Mouse (Mus musculus): ENCODE results near the gene Fam184a. TPM values are rescaled to one million over a fixed set of nuclear protein-coding genes. Genes with fewer than 3 reads are reported as not detected.
A peak's percentile ranks its signal among the peaks of the same experiment; 100 is the strongest.
"Not testable (repeated sequence)": the region's sequence is repeated elsewhere in the genome, so short reads cannot be mapped to it uniquely, and the experiment has no call there.

Fam184a gene
- polyA plus RNA-seq, 1 experiment = 17.6 TPM

- TF ChIP-seq POLR2A (IDR thresholded peaks at IDR 0.05; ENCODE audit: borderline replicate concordance, extremely low read depth, insufficient read depth, insufficient read length, poor library complexity, severe bottlenecking) (no peak), CTCF (IDR thresholded peaks at IDR 0.05; ENCODE audit: borderline replicate concordance, extremely low read depth, insufficient read depth, insufficient read length) (no peak)
These were observed 116.8 kb downstream of the Fam184a start for GRCm38 (mm10) chr10:53634160-53634559.

GRCm38 (mm10) chr10:53630339-53630738 lies 120.6 kb downstream of the Fam184a start, which contains the start of gene Mcm9:
Mcm9 (minus strand) TSS chr10:53630439.
- not testable (repeated sequence) for DNase-seq (ENCODE audit: low read depth)

More at GRCm38 (mm10) chr10:53634160-53634559, 116.8 kb downstream of the Fam184a start:
- DNase-seq (ENCODE audit: low read depth) = no peak

- TF ChIP-seq POLR2A (IDR thresholded peaks at IDR 0.05; ENCODE audit: borderline replicate concordance, extremely low read depth, insufficient read depth, insufficient read length, poor library complexity, severe bottlenecking) (peak; percentile 41; the same call in 1 of the 2 replicates), CTCF (IDR thresholded peaks at IDR 0.05; ENCODE audit: borderline replicate concordance, extremely low read depth, insufficient read depth, insufficient read length) (no peak)
These were observed 121.0 kb downstream of the Fam184a start for GRCm38 (mm10) chr10:53629918-53630250.

GRCm38 (mm10) chr10:53629247-53629917 lies 121.5 kb downstream of the Fam184a start:
- TF ChIP-seq CTCF (IDR thresholded peaks at IDR 0.05; ENCODE audit: borderline replicate concordance, extremely low read depth, insufficient read depth, insufficient read length) (peak; percentile 12; the same call in 1 of the 2 replicates), POLR2A (IDR thresholded peaks at IDR 0.05; ENCODE audit: borderline replicate concordance, extremely low read depth, insufficient read depth, insufficient read length, poor library complexity, severe bottlenecking) (peak; percentile 64; the same call in 1 of the 2 replicates)
- DNase-seq (ENCODE audit: low read depth) = peak; percentile 95

More at GRCm38 (mm10) chr10:53629918-53630250, 121.0 kb downstream of the Fam184a start:
- peak; percentile 99 for DNase-seq (ENCODE audit: low read depth)

GRCm38 (mm10) chr10:53615850-53616616 lies 134.9 kb downstream of the Fam184a start:
- DNase-seq (ENCODE audit: low read depth) = no peak
- TF ChIP-seq POLR2A (IDR thresholded peaks at IDR 0.05; ENCODE audit: borderline replicate concordance, extremely low read depth, insufficient read depth, insufficient read length, poor library complexity, severe bottlenecking) (no peak), CTCF (IDR thresholded peaks at IDR 0.05; ENCODE audit: borderline replicate concordance, extremely low read depth, insufficient read depth, insufficient read length) (no peak)

- DNase-seq (ENCODE audit: low read depth) = no peak
These were observed 137.0 kb downstream of the Fam184a start for GRCm38 (mm10) chr10:53613955-53614354.

GRCm38 (mm10) chr10:53612172-53612571 lies 138.8 kb downstream of the Fam184a start:
- DNase-seq (ENCODE audit: low read depth) = peak; percentile 89
- no peak for TF ChIP-seq CTCF (IDR thresholded peaks at IDR 0.05; ENCODE audit: borderline replicate concordance, extremely low read depth, insufficient read depth, insufficient read length)
- no peak for TF ChIP-seq POLR2A (IDR thresholded peaks at IDR 0.05; ENCODE audit: borderline replicate concordance, extremely low read depth, insufficient read depth, insufficient read length, poor library complexity, severe bottlenecking)

More at GRCm38 (mm10) chr10:53613955-53614354, 137.0 kb downstream of the Fam184a start:
- TF ChIP-seq POLR2A (IDR thresholded peaks at IDR 0.05; ENCODE audit: borderline replicate concordance, extremely low read depth, insufficient read depth, insufficient read length, poor library complexity, severe bottlenecking) = no peak
- no peak for TF ChIP-seq CTCF (IDR thresholded peaks at IDR 0.05; ENCODE audit: borderline replicate concordance, extremely low read depth, insufficient read depth, insufficient read length)

- no peak for DNase-seq (ENCODE audit: low read depth)
- TF ChIP-seq CTCF (IDR thresholded peaks at IDR 0.05; ENCODE audit: borderline replicate concordance, extremely low read depth, insufficient read depth, insufficient read length) (no peak), POLR2A (IDR thresholded peaks at IDR 0.05; ENCODE audit: borderline replicate concordance, extremely low read depth, insufficient read depth, insufficient read length, poor library complexity, severe bottlenecking) (no peak)
These were observed 142.6 kb downstream of the Fam184a start for GRCm38 (mm10) chr10:53608274-53608673.

- no peak for TF ChIP-seq CTCF (IDR thresholded peaks at IDR 0.05; ENCODE audit: borderline replicate concordance, extremely low read depth, insufficient read depth, insufficient read length)
- no peak for TF ChIP-seq POLR2A (IDR thresholded peaks at IDR 0.05; ENCODE audit: borderline replicate concordance, extremely low read depth, insufficient read depth, insufficient read length, poor library complexity, severe bottlenecking)
- DNase-seq (ENCODE audit: low read depth) = peak; percentile 33
These were observed 145.6 kb downstream of the Fam184a start for GRCm38 (mm10) chr10:53605328-53605727.

GRCm38 (mm10) chr10:53598821-53599220 lies 152.1 kb downstream of the Fam184a start:
- TF ChIP-seq POLR2A (IDR thresholded peaks at IDR 0.05; ENCODE audit: borderline replicate concordance, extremely low read depth, insufficient read depth, insufficient read length, poor library complexity, severe bottlenecking) (no peak), CTCF (IDR thresholded peaks at IDR 0.05; ENCODE audit: borderline replicate concordance, extremely low read depth, insufficient read depth, insufficient read length) (no peak)
- DNase-seq (ENCODE audit: low read depth) = peak; percentile 42

- peak; percentile 46 for DNase-seq (ENCODE audit: low read depth)
- TF ChIP-seq CTCF (IDR thresholded peaks at IDR 0.05; ENCODE audit: borderline replicate concordance, extremely low read depth, insufficient read depth, insufficient read length) (no peak), POLR2A (IDR thresholded peaks at IDR 0.05; ENCODE audit: borderline replicate concordance, extremely low read depth, insufficient read depth, insufficient read length, poor library complexity, severe bottlenecking) (peak; percentile 41; the same call in 1 of the 2 replicates)
These were observed 153.6 kb downstream of the Fam184a start for GRCm38 (mm10) chr10:53597121-53597881.
